Comparison of ENCODE assay signal across 12 mouse cellular contexts in genomic region chr9:41525534-41525933, GRCm38 (mm10).
DNase-seq lines count a peak whose midpoint lies in the region; ATAC-seq and TF ChIP-seq lines count a peak whose summit lies in the region.
"Had no signal": no experiment of that assay in that cellular context is flagged by ENCODE, and none has a peak within 500 bp of the region (broad histone marks: within the 10 kb centered on the region; RNA-seq: fewer than 3 reads in every experiment).

No protein-coding gene starts in this region.

- 0 out of 2 replicates have a peak overlapping the region, but pooled peaks have one; percentile 45 for H3K9ac ChIP-seq in embryonic facial prominence, embryonic 14.5 days (ENCODE audit: low read depth, low read length)
- no peak overlapping the region for H3K9ac ChIP-seq in hindbrain, embryonic 16.5 days (ENCODE audit: low read depth, low read length)
- no peak overlapping the region for H3K9ac ChIP-seq in midbrain, postnatal 0 days (replicated peaks; ENCODE audit: low read length, poor library complexity, severe bottlenecking)
- H3K9ac ChIP-seq: kidney, embryonic 15.5 days had no signal

- H3K9me3 ChIP-seq in embryonic facial prominence, embryonic 14.5 days (ENCODE audit: control insufficient read depth, low read length): no peaks in the 10 kb centered on the region
- H3K9me3 ChIP-seq in hindbrain, embryonic 16.5 days (ENCODE audit: control insufficient read depth, low read length): no peaks in the 10 kb centered on the region
- no peaks in the 10 kb centered on the region for H3K9me3 ChIP-seq in midbrain, postnatal 0 days (ENCODE audit: low read length)
- H3K9me3 ChIP-seq: kidney, embryonic 15.5 days had no signal

- peaks cover 17% of the 10 kb centered on the region for H3K36me3 ChIP-seq in embryonic facial prominence, embryonic 14.5 days (ENCODE audit: control insufficient read depth, insufficient read depth, low read length)
- no peaks in the 10 kb centered on the region for H3K36me3 ChIP-seq in hindbrain, embryonic 16.5 days (ENCODE audit: control insufficient read depth, insufficient read depth, low read length)
- no peaks in the 10 kb centered on the region for H3K36me3 ChIP-seq in midbrain, postnatal 0 days (ENCODE audit: insufficient read depth, low read length)
- H3K36me3 ChIP-seq: kidney, embryonic 15.5 days had no signal

- H3K4me1 ChIP-seq in embryonic facial prominence, embryonic 14.5 days (ENCODE audit: control insufficient read depth, insufficient read depth, low read length): peaks cover 30% of the 10 kb centered on the region
- peaks cover 20% of the 10 kb centered on the region for H3K4me1 ChIP-seq in hindbrain, embryonic 16.5 days (ENCODE audit: control insufficient read depth, insufficient read depth, low read depth, low read length)
- peaks cover 6% of the 10 kb centered on the region for H3K4me1 ChIP-seq in midbrain, postnatal 0 days (ENCODE audit: insufficient read depth, low read length)

- DNase-seq in layer of hippocampus, adult 2 months (ENCODE audit: low spot score in 2 of 2): no peak
- DNase-seq in layer of hippocampus, postnatal 36 days: no peak
- peak; percentile 14 for DNase-seq in embryonic facial prominence, embryonic 14.5 days (ENCODE audit: low spot score)
- DNase-seq in midbrain, postnatal 0 days (ENCODE audit: low spot score): no peak
- no peak for DNase-seq in layer of hippocampus, adult 9-11 months
- no peak for DNase-seq in kidney, adult 11 months
- DNase-seq: right cerebral cortex, postnatal 4 days; thymus, postnatal 14 days had no signal

- peak overlapping the region; percentile 78 for H3K27ac ChIP-seq in layer of hippocampus, adult 2 months
- H3K27ac ChIP-seq in embryonic facial prominence, embryonic 14.5 days (replicated peaks; ENCODE audit: low read depth, low read length): peak overlapping the region; percentile 88
- peak overlapping the region; percentile 75 for H3K27ac ChIP-seq in hindbrain, embryonic 16.5 days (ENCODE audit: low read depth, low read length)
- H3K27ac ChIP-seq in midbrain, postnatal 0 days (ENCODE audit: low read depth, low read length): peak overlapping the region; percentile 77

- ATAC-seq in embryonic facial prominence, embryonic 14.5 days (ENCODE audit: low read depth): no peak
- peak; percentile 18; the same call in 1 of the 2 replicates for ATAC-seq in hindbrain, embryonic 16.5 days
- no peak for ATAC-seq in midbrain, postnatal 0 days (ENCODE audit: low FRiP score)
- ATAC-seq in cerebellum, adult (ENCODE audit: insufficient number of reproducible peaks, low FRiP score, low TSS enrichment): no peak
- ATAC-seq: lung, postnatal 0 days had no signal

- H3K4me2 ChIP-seq in embryonic facial prominence, embryonic 14.5 days (ENCODE audit: low read depth, low read length): no peak overlapping the region
- no peak overlapping the region for H3K4me2 ChIP-seq in hindbrain, embryonic 16.5 days (ENCODE audit: low read length)
- no peak overlapping the region for H3K4me2 ChIP-seq in midbrain, postnatal 0 days (ENCODE audit: low read depth, low read length, poor library complexity, severe bottlenecking)
- H3K4me2 ChIP-seq: kidney, embryonic 15.5 days had no signal

- no peak for TF ChIP-seq CTCF in layer of hippocampus, adult 2 months (conservative IDR thresholded peaks at IDR 0.05)
- TF ChIP-seq CTCF in midbrain, postnatal 0 days (IDR thresholded peaks at IDR 0.05): no peak

- H3K27me3 ChIP-seq in embryonic facial prominence, embryonic 14.5 days (replicated peaks; ENCODE audit: control insufficient read depth, insufficient read depth, low read length): no peaks in the 10 kb centered on the region
- H3K27me3 ChIP-seq in hindbrain, embryonic 16.5 days (replicated peaks; ENCODE audit: control insufficient read depth, insufficient read depth, low read length): no peaks in the 10 kb centered on the region
- no peaks in the 10 kb centered on the region for H3K27me3 ChIP-seq in midbrain, postnatal 0 days (ENCODE audit: insufficient read depth, low read length)
- H3K27me3 ChIP-seq: kidney, embryonic 15.5 days had no signal

- no peak overlapping the region for H3K4me3 ChIP-seq in layer of hippocampus, adult 2 months
- H3K4me3 ChIP-seq in embryonic facial prominence, embryonic 14.5 days (ENCODE audit: low read depth, low read length): no peak overlapping the region
- no peak overlapping the region for H3K4me3 ChIP-seq in hindbrain, embryonic 16.5 days (ENCODE audit: low read length)
- H3K4me3 ChIP-seq in midbrain, postnatal 0 days (ENCODE audit: low read depth, low read length): no peak overlapping the region
- H3K4me3 ChIP-seq: kidney, embryonic 15.5 days had no signal

- 50% methylated on average over 1 of the region's 1 CpGs for WGBS in embryonic facial prominence, embryonic 14.5 days
- 67% methylated on average over 1 of the region's 1 CpGs for WGBS in hindbrain, embryonic 16.5 days
- WGBS in midbrain, postnatal 0 days: 33% methylated on average over 1 of the region's 1 CpGs
